In genomic region chr2:74734996-74735811, GRCm38 (mm10) we compare ENCODE assay signal across 15 mouse cellular contexts. TPM values are rescaled to one million over a fixed set of nuclear protein-coding genes. Genes with fewer than 3 reads are reported as not detected.
DNase-seq lines count a peak whose midpoint lies in the region; ATAC-seq lines count a peak whose summit lies in the region.
"Had no signal": no experiment of that assay in that cellular context is flagged by ENCODE, and none has a peak within 500 bp of the region (broad histone marks: within the 10 kb centered on the region; RNA-seq: fewer than 3 reads in every experiment).

No protein-coding gene starts in this region.

- no peak overlapping the region for H3K9ac ChIP-seq in intestine, embryonic 15.5 days
- H3K9ac ChIP-seq in stomach, embryonic 15.5 days, result no peak overlapping the region
- H3K9ac ChIP-seq: embryonic facial prominence, embryonic 12.5 days; limb, embryonic 13.5 days had no signal

- WGBS in heart, embryonic 10.5 days, result under 1% methylated on average over 27 of the region's 27 CpGs
- 23% methylated on average over 27 of the region's 27 CpGs for WGBS in intestine, embryonic 15.5 days
- 10% methylated on average over 27 of the region's 27 CpGs for WGBS in stomach, embryonic 15.5 days

- H3K4me3 ChIP-seq in heart, embryonic 10.5 days, result peak overlapping the region; percentile 45
- peak overlapping the region; percentile 6; the same call in 1 of the 2 replicates for H3K4me3 ChIP-seq in intestine, embryonic 15.5 days (replicated peaks)
- peak overlapping the region; percentile 23; the same call in 1 of the 2 replicates for H3K4me3 ChIP-seq in stomach, embryonic 15.5 days (replicated peaks)

- peaks cover 26% of the 10 kb centered on the region for H3K4me1 ChIP-seq in heart, embryonic 10.5 days
- peaks cover 7% of the 10 kb centered on the region for H3K4me1 ChIP-seq in intestine, embryonic 15.5 days (replicated peaks)
- 0 out of 2 replicates have a peak, but pooled peaks cover 6% of the 10 kb centered on the region for H3K4me1 ChIP-seq in stomach, embryonic 15.5 days
- H3K4me1 ChIP-seq: embryonic facial prominence, embryonic 12.5 days had no signal

- DNase-seq in heart, embryonic 10.5 days (ENCODE audit: low spot score), result no peak
- no peak for DNase-seq in heart, adult 9 months (ENCODE audit: low spot score in 2 of 2)
- DNase-seq in ovary, postnatal 36 days (ENCODE audit: low spot score), result peak; percentile 3
- DNase-seq in ovary, adult 18-20 months (ENCODE audit: low spot score), result no peak
- DNase-seq in cerebellum, adult 8-10 months, result no peak
- DNase-seq: lung, postnatal 10 days; thymus, postnatal 4 days had no signal

- no peaks in the 10 kb centered on the region for H3K9me3 ChIP-seq in heart, embryonic 10.5 days
- no peaks in the 10 kb centered on the region for H3K9me3 ChIP-seq in intestine, embryonic 15.5 days
- no peaks in the 10 kb centered on the region for H3K9me3 ChIP-seq in stomach, embryonic 15.5 days
- H3K9me3 ChIP-seq: embryonic facial prominence, embryonic 12.5 days; limb, embryonic 13.5 days had no signal

- no peak for ATAC-seq in intestine, embryonic 15.5 days
- ATAC-seq in stomach, embryonic 15.5 days (ENCODE audit: insufficient read depth, low FRiP score, low read depth), result no peak
- ATAC-seq in megakaryocyte progenitor cell, adult 5-6 weeks (replicated peaks; ENCODE audit: poor library complexity), result no peak

- peak overlapping the region; percentile 53 for H3K4me2 ChIP-seq in intestine, embryonic 15.5 days (replicated peaks)
- no peak overlapping the region for H3K4me2 ChIP-seq in stomach, embryonic 15.5 days

- peaks cover 100% of the 10 kb centered on the region for H3K27me3 ChIP-seq in heart, embryonic 10.5 days (ENCODE audit: insufficient read depth, poor library complexity, severe bottlenecking)
- H3K27me3 ChIP-seq in intestine, embryonic 15.5 days (replicated peaks), result peaks cover 76% of the 10 kb centered on the region
- H3K27me3 ChIP-seq in stomach, embryonic 15.5 days (replicated peaks), result peaks cover 93% of the 10 kb centered on the region

- H3K36me3 ChIP-seq in heart, embryonic 10.5 days, result no peaks in the 10 kb centered on the region
- H3K36me3 ChIP-seq in intestine, embryonic 15.5 days, result no peaks in the 10 kb centered on the region
- no peaks in the 10 kb centered on the region for H3K36me3 ChIP-seq in stomach, embryonic 15.5 days
- H3K36me3 ChIP-seq: embryonic facial prominence, embryonic 12.5 days; limb, embryonic 13.5 days had no signal

- no peak overlapping the region for H3K27ac ChIP-seq in heart, embryonic 10.5 days
- H3K27ac ChIP-seq in intestine, embryonic 15.5 days, result peak overlapping the region; percentile 40; the same call in 1 of the 2 replicates
- no peak overlapping the region for H3K27ac ChIP-seq in stomach, embryonic 15.5 days
- H3K27ac ChIP-seq: embryonic facial prominence, embryonic 12.5 days; limb, embryonic 13.5 days had no signal

RNA-seq across cellular contexts. Expression of gene Gm28230, which starts 8.7 kb away (rescaled TPM):
- polyA plus RNA-seq in heart, embryonic 10.5 days (2016; fragmentation: Nextera tagmentation; extraction: Ambion mirVana), result 0.07 and 0.35 TPM in 2 replicates
- 0.55 and 0.73 TPM in 2 replicates for polyA plus RNA-seq in intestine, embryonic 15.5 days (2015; fragmentation: Nextera tagmentation; extraction: Ambion mirVana)
- not detected in 2 replicates for polyA plus RNA-seq in stomach, embryonic 15.5 days (2015; fragmentation: Nextera tagmentation; extraction: Ambion mirVana)
- not detected in 2 replicates for total RNA-seq in megakaryocyte progenitor cell, adult 5-6 weeks (2015)
- not detected in 2 replicates for total RNA-seq in megakaryocyte progenitor cell, adult 5-6 weeks (2017)
- total RNA-seq: heart, adult 8-10 months had no signal
- polyA plus RNA-seq: embryonic facial prominence, embryonic 12.5 days had no signal

RNA-seq across cellular contexts. Expression of gene Hoxd4, which starts 23.5 kb away (rescaled TPM):
- polyA plus RNA-seq in heart, embryonic 10.5 days (2016; fragmentation: Nextera tagmentation; extraction: Ambion mirVana), result 0.29 TPM in 1 of 2 replicates, not detected in the other
- 1.2 and 1.6 TPM in 2 replicates for polyA plus RNA-seq in intestine, embryonic 15.5 days (2015; fragmentation: Nextera tagmentation; extraction: Ambion mirVana)
- 0.53 and 0.92 TPM in 2 replicates for polyA plus RNA-seq in stomach, embryonic 15.5 days (2015; fragmentation: Nextera tagmentation; extraction: Ambion mirVana)
- total RNA-seq in megakaryocyte progenitor cell, adult 5-6 weeks (2015), result not detected in 2 replicates
- not detected in 2 replicates for total RNA-seq in megakaryocyte progenitor cell, adult 5-6 weeks (2017)

RNA-seq across cellular contexts. Expression of gene Hoxd3, which starts 23.5 kb away (rescaled TPM):
- polyA plus RNA-seq in heart, embryonic 10.5 days (2016; fragmentation: Nextera tagmentation; extraction: Ambion mirVana), result 0.73 and 2.9 TPM in 2 replicates
- polyA plus RNA-seq in intestine, embryonic 15.5 days (2015; fragmentation: Nextera tagmentation; extraction: Ambion mirVana), result 18.8 and 19.2 TPM in 2 replicates
- 14.4 and 15.8 TPM in 2 replicates for polyA plus RNA-seq in stomach, embryonic 15.5 days (2015; fragmentation: Nextera tagmentation; extraction: Ambion mirVana)
- not detected in 2 replicates for total RNA-seq in megakaryocyte progenitor cell, adult 5-6 weeks (2015)
- total RNA-seq in megakaryocyte progenitor cell, adult 5-6 weeks (2017), result not detected in 2 replicates

RNA-seq across cellular contexts. Expression of gene Hoxd1, which starts 27.6 kb away (rescaled TPM):
- 0.22 and 0.49 TPM in 2 replicates for polyA plus RNA-seq in heart, embryonic 10.5 days (2016; fragmentation: Nextera tagmentation; extraction: Ambion mirVana)
- polyA plus RNA-seq in intestine, embryonic 15.5 days (2015; fragmentation: Nextera tagmentation; extraction: Ambion mirVana), result 0.09 and 0.10 TPM in 2 replicates
- polyA plus RNA-seq in stomach, embryonic 15.5 days (2015; fragmentation: Nextera tagmentation; extraction: Ambion mirVana), result 0.13 TPM in 2 replicates
- total RNA-seq in megakaryocyte progenitor cell, adult 5-6 weeks (2015), result not detected in 2 replicates
- total RNA-seq in megakaryocyte progenitor cell, adult 5-6 weeks (2017), result not detected in 2 replicates
- total RNA-seq: adrenal gland, adult 18-20 months; heart, adult 8-10 months had no signal
- polyA plus RNA-seq: large intestine, adult 2 months had no signal

RNA-seq across cellular contexts. Expression of gene Hoxd8, which starts 30.8 kb away (rescaled TPM):
- 0.09 and 1.3 TPM in 2 replicates for polyA plus RNA-seq in heart, embryonic 10.5 days (2016; fragmentation: Nextera tagmentation; extraction: Ambion mirVana)
- 4.2 and 5.1 TPM in 2 replicates for polyA plus RNA-seq in intestine, embryonic 15.5 days (2015; fragmentation: Nextera tagmentation; extraction: Ambion mirVana)
- polyA plus RNA-seq in stomach, embryonic 15.5 days (2015; fragmentation: Nextera tagmentation; extraction: Ambion mirVana), result 1.9 and 3.2 TPM in 2 replicates
- not detected in 2 replicates for total RNA-seq in megakaryocyte progenitor cell, adult 5-6 weeks (2015)
- total RNA-seq in megakaryocyte progenitor cell, adult 5-6 weeks (2017), result not detected in 2 replicates
